Mouse (Mus musculus) hindbrain, embryonic 13.5 days (tissue): ENCODE results near the gene Tax1bp1. TPM values are rescaled to one million over a fixed set of nuclear protein-coding genes. Genes with fewer than 3 reads are reported as not detected.

Experiments used
- ATAC-seq: fragments of 200-750 bp; cut with Nextera tagmentation; 2 replicates; pipeline ENCODE4 v1.8.0; 2017; ENCODE audit warnings: moderate TSS enrichment; ENCODE audit not compliant: low FRiP score
- H3K27ac ChIP-seq: fragments of 300-500 bp; sonication (generic); 2 replicates; pipeline ENCODE4 v1.5.1; 2015; ENCODE audit warnings: inconsistent platforms, mild to moderate bottlenecking, moderate library complexity
- H3K27me3 ChIP-seq: fragments of 300-500 bp; sonication (generic); 2 replicates; pipeline ENCODE4 v1.6.1; 2015; ENCODE audit warnings: mild to moderate bottlenecking, inconsistent platforms
- H3K36me3 ChIP-seq: fragments of 300-500 bp; sonication (generic); 2 replicates; pipeline ENCODE4 v1.6.1; 2015; ENCODE audit warnings: mild to moderate bottlenecking, inconsistent platforms
- H3K4me1 ChIP-seq: fragments of 300-500 bp; sonication (generic); replicated peaks from 2 replicates; pipeline ENCODE4 v1.6.1; 2015; ENCODE audit warnings: inconsistent platforms
- H3K4me2 ChIP-seq: fragments of 300-500 bp; sonication (generic); 2 replicates; pipeline ENCODE4 v1.6.1; 2015; ENCODE audit warnings: inconsistent platforms, mild to moderate bottlenecking, moderate library complexity
- H3K4me3 ChIP-seq: fragments of 300-500 bp; sonication (generic); 2 replicates; pipeline ENCODE4 v1.5.1; 2015; ENCODE audit warnings: mild to moderate bottlenecking, inconsistent platforms
- H3K9ac ChIP-seq: fragments of 300-500 bp; sonication (generic); 2 replicates; pipeline ENCODE4 v1.6.1; 2015; ENCODE audit warnings: mild to moderate bottlenecking, inconsistent platforms
- H3K9me3 ChIP-seq: fragments of 300-500 bp; sonication (generic); 2 replicates; pipeline ENCODE4 v1.6.1; 2016; ENCODE audit warnings: inconsistent platforms
- WGBS: fragments of 180-500 bp; shearing (Covaris S2); methylation state at CpG from one replicate; pipeline ENCODE4 v1.1.7; 2015; 5-methylcytosine and 5-hydroxymethylcytosine counted together
- polyA plus RNA-seq: library from polyadenylated mRNA; unstranded; fragments of >200 nt; fragmentation: Nextera tagmentation; extraction: Ambion mirVana; gene quantifications from 2 replicates; pipeline ENCODE4 v1.2.1, GENCODE M21; 2015

Tax1bp1 gene
- polyA plus RNA-seq, 1 experiment from 2014 or later, result 180 TPM

DNA sequence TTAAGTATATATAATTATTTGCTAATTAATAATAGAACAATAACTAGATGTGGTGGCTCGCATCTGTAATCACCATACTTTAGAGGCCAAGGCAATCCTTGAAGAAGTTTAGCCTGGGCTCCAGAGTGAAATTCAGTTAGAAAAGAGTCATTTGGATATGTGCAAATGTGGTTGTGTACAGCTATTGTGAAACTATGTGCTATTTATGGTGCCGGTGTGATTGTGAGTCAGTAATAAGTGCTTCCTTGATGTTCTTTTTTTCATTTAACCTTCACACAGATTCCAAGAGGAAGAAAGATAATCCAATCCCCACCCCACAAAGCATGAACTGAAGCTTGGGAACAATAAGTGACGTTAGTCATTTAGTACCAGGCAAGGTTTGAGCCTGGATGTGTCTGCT is 30.9 kb upstream of the Tax1bp1 start:
- Histone ChIP-seq H3K36me3 (no peaks in the 10 kb centered on the region), H3K4me3 (no peak overlapping the region), H3K4me1 (peaks cover 5% of the 10 kb centered on the region; the same call in 1 of the 2 replicates), H3K27me3 (no peaks in the 10 kb centered on the region), H3K9ac (no peak overlapping the region), H3K4me2 (no peak overlapping the region), H3K27ac (no peak overlapping the region), H3K9me3 (no peaks in the 10 kb centered on the region)
- ATAC-seq, result no peak
- 91% methylated on average over 3 of the region's 3 CpGs for WGBS

- no peak overlapping the region for H3K27ac ChIP-seq
- no peak for ATAC-seq
- H3K4me3 ChIP-seq, result no peak overlapping the region
- no peaks in the 10 kb centered on the region for H3K27me3 ChIP-seq
- H3K9me3 ChIP-seq, result no peaks in the 10 kb centered on the region
- no peak overlapping the region for H3K9ac ChIP-seq
- H3K36me3 ChIP-seq, result no peaks in the 10 kb centered on the region
- H3K4me2 ChIP-seq, result no peak overlapping the region
- 73% methylated on average over 5 of the region's 5 CpGs for WGBS
- peaks cover 5% of the 10 kb centered on the region; the same call in 1 of the 2 replicates for H3K4me1 ChIP-seq
Measured at GRCm38 (mm10) chr6:52686901-52687500, 26.5 kb upstream of the Tax1bp1 start.

DNA sequence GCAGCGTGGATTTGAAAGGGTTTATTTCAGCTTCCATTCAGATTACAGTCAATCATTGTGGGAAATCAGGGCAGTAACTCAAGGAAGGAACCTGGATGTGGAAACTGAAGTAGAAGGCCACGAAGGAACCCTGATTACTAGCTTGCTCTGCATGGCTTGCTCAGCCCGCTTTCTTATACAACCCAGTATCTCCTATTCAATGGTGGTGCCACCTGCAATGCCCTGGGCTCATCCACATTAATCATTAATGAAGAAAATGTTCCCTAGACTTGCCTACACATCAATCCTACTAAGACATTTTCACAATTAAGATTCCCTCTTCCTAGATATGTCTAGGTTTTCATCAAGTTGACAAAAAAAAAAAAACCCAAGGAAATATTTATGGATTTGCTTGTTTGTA is 23.2 kb upstream of the Tax1bp1 start:
- 85% methylated on average over 3 of the region's 3 CpGs for WGBS
- no peak overlapping the region for H3K4me3 ChIP-seq
- H3K9me3 ChIP-seq, result no peaks in the 10 kb centered on the region
- H3K27ac ChIP-seq, result no peak overlapping the region
- H3K4me1 ChIP-seq, result no peaks in the 10 kb centered on the region
- no peak for ATAC-seq
- no peak overlapping the region for H3K9ac ChIP-seq
- no peaks in the 10 kb centered on the region for H3K27me3 ChIP-seq
- H3K36me3 ChIP-seq, result no peaks in the 10 kb centered on the region
- H3K4me2 ChIP-seq, result no peak overlapping the region

GRCm38 (mm10) chr6:52691800-52692199 is 21.7 kb upstream of the Tax1bp1 start:
- Histone ChIP-seq H3K36me3 (no peaks in the 10 kb centered on the region), H3K27ac (no peak overlapping the region), H3K9ac (no peak overlapping the region), H3K9me3 (no peaks in the 10 kb centered on the region), H3K4me2 (no peak overlapping the region), H3K4me3 (no peak overlapping the region), H3K27me3 (no peaks in the 10 kb centered on the region), H3K4me1 (no peaks in the 10 kb centered on the region)
- ATAC-seq, result no peak
- WGBS, result 86% methylated on average over 4 of the region's 5 CpGs

- Histone ChIP-seq H3K4me3 (no peak overlapping the region), H3K4me1 (no peaks in the 10 kb centered on the region), H3K36me3 (no peaks in the 10 kb centered on the region), H3K9me3 (no peaks in the 10 kb centered on the region), H3K27ac (no peak overlapping the region), H3K27me3 (no peaks in the 10 kb centered on the region), H3K4me2 (no peak overlapping the region), H3K9ac (no peak overlapping the region)
- no peak for ATAC-seq
- WGBS, result 87% methylated on average over 6 of the region's 6 CpGs
Measured at GRCm38 (mm10) chr6:52692451-52693063, 21.0 kb upstream of the Tax1bp1 start.

- 72% methylated on average over 4 of the region's 4 CpGs for WGBS
- Histone ChIP-seq H3K9me3 (no peaks in the 10 kb centered on the region), H3K36me3 (no peaks in the 10 kb centered on the region), H3K27ac (no peak overlapping the region), H3K4me1 (no peaks in the 10 kb centered on the region), H3K9ac (no peak overlapping the region), H3K4me3 (no peak overlapping the region), H3K27me3 (no peaks in the 10 kb centered on the region), H3K4me2 (no peak overlapping the region)
- no peak for ATAC-seq
Measured at GRCm38 (mm10) chr6:52697964-52698535, 15.5 kb upstream of the Tax1bp1 start.

DNA sequence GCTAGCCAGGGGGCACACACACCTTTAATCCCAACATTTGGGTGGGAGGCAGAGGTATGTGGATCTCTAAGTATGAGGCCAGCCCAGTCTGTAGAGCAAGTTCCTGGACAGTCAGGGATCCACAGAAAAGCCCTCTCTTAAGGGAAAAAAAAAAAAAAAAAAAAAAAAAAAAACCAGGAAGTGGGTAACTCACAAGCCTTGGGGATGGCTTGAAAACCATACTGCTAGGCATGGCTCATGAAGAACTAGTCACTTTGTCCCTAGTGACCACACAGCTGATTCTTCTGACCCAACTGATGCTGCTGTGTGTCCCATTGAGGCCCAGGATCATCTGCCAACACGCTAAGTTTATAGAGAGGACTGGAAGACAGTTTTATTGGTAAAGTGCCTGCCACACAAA is 14.5 kb upstream of the Tax1bp1 start:
- no peaks in the 10 kb centered on the region for H3K27me3 ChIP-seq
- H3K9ac ChIP-seq, result no peak overlapping the region
- H3K4me1 ChIP-seq, result no peaks in the 10 kb centered on the region
- H3K4me3 ChIP-seq, result no peak overlapping the region
- H3K36me3 ChIP-seq, result no peaks in the 10 kb centered on the region
- no peak overlapping the region for H3K4me2 ChIP-seq
- no peak for ATAC-seq
- no peaks in the 10 kb centered on the region for H3K9me3 ChIP-seq
- 85% methylated on average over 1 of the region's 1 CpGs for WGBS
- H3K27ac ChIP-seq, result no peak overlapping the region

DNA sequence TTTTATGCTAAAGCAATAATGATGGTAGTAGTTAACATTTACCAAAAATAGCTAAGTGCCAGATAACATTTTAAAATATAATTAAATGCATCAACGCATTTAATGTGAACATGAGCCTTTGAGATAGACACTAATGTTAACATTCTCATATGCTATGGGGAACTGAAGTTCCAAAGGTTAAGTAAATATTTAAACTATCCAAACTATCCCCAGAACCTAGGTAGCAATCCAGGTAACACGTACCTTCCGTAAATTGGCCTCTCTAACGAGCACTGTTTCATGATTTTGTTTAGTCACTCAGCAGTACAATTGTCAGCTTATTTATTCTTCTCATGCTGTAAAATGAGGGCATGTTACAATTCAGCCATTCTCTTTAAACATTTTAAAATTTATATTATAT is 13.6 kb upstream of the Tax1bp1 start:
- 95% methylated on average over 4 of the region's 4 CpGs for WGBS
- no peak overlapping the region for H3K4me2 ChIP-seq
- no peaks in the 10 kb centered on the region for H3K9me3 ChIP-seq
- no peak for ATAC-seq
- H3K27me3 ChIP-seq, result no peaks in the 10 kb centered on the region
- no peak overlapping the region for H3K9ac ChIP-seq
- H3K4me1 ChIP-seq, result no peaks in the 10 kb centered on the region
- no peaks in the 10 kb centered on the region for H3K36me3 ChIP-seq
- H3K27ac ChIP-seq, result no peak overlapping the region
- H3K4me3 ChIP-seq, result no peak overlapping the region

DNA sequence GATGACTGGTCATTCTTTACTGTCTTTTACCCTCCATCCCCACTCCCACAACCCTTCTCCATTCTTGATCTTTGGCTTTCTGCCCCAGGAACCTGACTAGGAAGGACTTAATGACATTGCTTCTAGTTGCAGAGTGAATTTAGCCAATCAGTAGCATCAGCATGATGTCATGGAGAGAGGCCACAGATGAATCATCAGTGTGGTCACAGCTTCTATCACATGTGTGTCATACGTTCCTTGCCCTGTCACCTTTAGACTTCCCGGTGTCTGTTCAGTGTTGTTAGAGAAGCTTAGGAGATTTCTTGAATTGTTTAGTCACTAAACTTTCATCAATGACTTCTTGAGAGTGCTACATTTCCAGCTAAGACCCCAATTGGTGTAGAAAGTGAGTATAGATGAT is 10.3 kb upstream of the Tax1bp1 start:
- H3K27ac ChIP-seq, result no peak overlapping the region
- no peaks in the 10 kb centered on the region for H3K9me3 ChIP-seq
- H3K27me3 ChIP-seq, result 0 out of 2 replicates have a peak, but pooled peaks cover 3% of the 10 kb centered on the region
- ATAC-seq, result no peak
- H3K4me2 ChIP-seq, result no peak overlapping the region
- H3K4me3 ChIP-seq, result no peak overlapping the region
- no peak overlapping the region for H3K9ac ChIP-seq
- H3K36me3 ChIP-seq, result no peaks in the 10 kb centered on the region
- 95% methylated on average over 2 of the region's 2 CpGs for WGBS
- no peaks in the 10 kb centered on the region for H3K4me1 ChIP-seq

GRCm38 (mm10) chr6:52705280-52705679 is 8.2 kb upstream of the Tax1bp1 start:
- Histone ChIP-seq H3K27me3 (0 out of 2 replicates have a peak, but pooled peaks cover 3% of the 10 kb centered on the region), H3K4me3 (no peak overlapping the region), H3K27ac (no peak overlapping the region), H3K4me2 (no peak overlapping the region), H3K4me1 (no peaks in the 10 kb centered on the region), H3K36me3 (no peaks in the 10 kb centered on the region), H3K9me3 (no peaks in the 10 kb centered on the region), H3K9ac (no peak overlapping the region)
- no peak for ATAC-seq

GRCm38 (mm10) chr6:52707815-52708214 is 5.7 kb upstream of the Tax1bp1 start:
- Histone ChIP-seq H3K36me3 (no peaks in the 10 kb centered on the region), H3K9me3 (no peaks in the 10 kb centered on the region), H3K4me2 (no peak overlapping the region), H3K4me1 (no peaks in the 10 kb centered on the region), H3K4me3 (no peak overlapping the region), H3K9ac (no peak overlapping the region), H3K27ac (no peak overlapping the region), H3K27me3 (0 out of 2 replicates have a peak, but pooled peaks cover 3% of the 10 kb centered on the region)
- 90% methylated on average over 5 of the region's 5 CpGs for WGBS
- ATAC-seq, result no peak

GRCm38 (mm10) chr6:52712563-52712962 is 966 bp upstream of the Tax1bp1 start:
- no peaks in the 10 kb centered on the region for H3K36me3 ChIP-seq
- 0 out of 2 replicates have a peak, but pooled peaks cover under 1% of the 10 kb centered on the region for H3K27me3 ChIP-seq
- H3K9me3 ChIP-seq, result no peaks in the 10 kb centered on the region
- no peak overlapping the region for H3K4me3 ChIP-seq
- peaks cover 10% of the 10 kb centered on the region for H3K4me1 ChIP-seq
- 90% methylated on average over 2 of the region's 2 CpGs for WGBS
- no peak overlapping the region for H3K9ac ChIP-seq
- H3K4me2 ChIP-seq, result no peak overlapping the region
- ATAC-seq, result no peak
- no peak overlapping the region for H3K27ac ChIP-seq
